Mouse (Mus musculus) adrenal gland, adult 18-20 months (tissue): ENCODE measurements around the gene Mgarp. TPM values are rescaled to one million over a fixed set of nuclear protein-coding genes. Genes with fewer than 3 reads are reported as not detected.
"Not testable (repeated sequence)": the region's sequence is repeated elsewhere in the genome, so short reads cannot be mapped to it uniquely, and the experiment has no call there.

Source experiments
- DNase-seq, 2 experiments: peaks; one replicate each; pipeline ENCODE4 v3.0.0; 2021 to 2022; ENCODE audit warnings: low spot score in 2 of 2
- long read RNA-seq, 2 experiments: library from polyadenylated mRNA; stranded (forward); transcript quantifications; one replicate each; pipeline ENCODE4 v2.0.0; 2021
- total RNA-seq, 2 experiments: library from RNA; stranded (reverse); gene quantifications; 1 replicate in 1 of 2; 2 replicates in 1 of 2; pipeline ENCODE4 v1.2.3; 2021

The Mgarp gene
- 100 to 1,000 TPM; 605 to 839 TPM for total RNA-seq
- long read RNA-seq, experiment 1, transcript Mgarp-202 (4 exons, 1,409 nt): minor isoform, 81 of 662 reads
- long read RNA-seq, experiment 1, transcript Mgarp-201 (4 exons, 1,232 nt): major isoform, 556 of 662 reads
- long read RNA-seq, experiment 1, partial matches to known transcripts: 4 of 662 reads
- long read RNA-seq, experiment 1, other reads (novel, unspliced or antisense): 21 of 662 reads
- long read RNA-seq, experiment 2, transcript Mgarp-202 (4 exons, 1,409 nt): minor isoform, 264 of 2,355 reads
- long read RNA-seq, experiment 2, transcript Mgarp-203 (5 exons, 1,246 nt): minor isoform, 6 of 2,355 reads
- long read RNA-seq, experiment 2, transcript Mgarp-201 (4 exons, 1,232 nt): major isoform, 2,023 of 2,355 reads
- long read RNA-seq, experiment 2, partial matches to known transcripts: 37 of 2,355 reads
- long read RNA-seq, experiment 2, other reads (novel, unspliced or antisense): 25 of 2,355 reads

DNA sequence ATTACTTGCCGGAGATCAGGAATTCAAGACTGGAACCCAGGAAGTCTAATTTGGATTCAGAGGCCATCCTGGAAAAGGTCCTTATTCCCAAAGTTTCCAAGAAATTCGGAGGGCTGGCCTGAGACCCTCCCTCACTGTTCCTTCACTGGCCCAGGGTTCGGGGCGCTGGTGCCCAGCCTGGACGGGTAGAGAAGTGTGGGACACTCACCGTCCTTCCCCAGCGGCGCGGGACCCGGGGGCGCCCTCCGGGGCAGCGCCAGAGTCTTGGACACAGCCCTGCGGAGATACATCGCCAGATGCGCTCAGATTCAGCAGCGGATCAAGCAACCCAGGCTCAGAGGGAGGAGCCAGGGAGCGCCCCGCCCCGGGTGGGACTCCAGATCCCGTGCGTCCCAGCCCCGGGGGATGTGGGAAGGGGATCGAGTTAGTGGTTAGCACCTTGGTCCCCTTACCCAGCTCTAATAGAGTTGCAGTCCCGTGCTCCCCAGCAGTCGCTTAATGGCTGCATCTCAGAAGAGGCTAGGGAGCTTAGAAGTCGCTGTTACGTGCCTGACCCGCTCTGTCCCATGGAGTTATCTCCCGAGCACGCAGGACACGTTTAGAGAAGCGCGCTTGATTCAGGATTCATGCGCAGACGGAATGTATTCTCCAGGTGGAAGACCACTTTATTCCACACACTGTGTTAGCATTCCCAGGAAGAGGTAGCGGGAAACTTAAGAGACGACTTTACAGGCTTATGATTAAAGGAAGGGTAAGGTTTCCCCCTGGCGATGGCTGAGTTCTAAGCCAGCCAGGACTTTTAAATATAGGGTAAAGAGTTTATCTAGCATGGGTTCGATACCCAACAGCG, at the start of gene Mgarp:
TSS of gene Mgarp (minus strand) at position 520 of the 850 bp plus-strand sequence.
- peak; percentile 82 to 91 for DNase-seq

DNA sequence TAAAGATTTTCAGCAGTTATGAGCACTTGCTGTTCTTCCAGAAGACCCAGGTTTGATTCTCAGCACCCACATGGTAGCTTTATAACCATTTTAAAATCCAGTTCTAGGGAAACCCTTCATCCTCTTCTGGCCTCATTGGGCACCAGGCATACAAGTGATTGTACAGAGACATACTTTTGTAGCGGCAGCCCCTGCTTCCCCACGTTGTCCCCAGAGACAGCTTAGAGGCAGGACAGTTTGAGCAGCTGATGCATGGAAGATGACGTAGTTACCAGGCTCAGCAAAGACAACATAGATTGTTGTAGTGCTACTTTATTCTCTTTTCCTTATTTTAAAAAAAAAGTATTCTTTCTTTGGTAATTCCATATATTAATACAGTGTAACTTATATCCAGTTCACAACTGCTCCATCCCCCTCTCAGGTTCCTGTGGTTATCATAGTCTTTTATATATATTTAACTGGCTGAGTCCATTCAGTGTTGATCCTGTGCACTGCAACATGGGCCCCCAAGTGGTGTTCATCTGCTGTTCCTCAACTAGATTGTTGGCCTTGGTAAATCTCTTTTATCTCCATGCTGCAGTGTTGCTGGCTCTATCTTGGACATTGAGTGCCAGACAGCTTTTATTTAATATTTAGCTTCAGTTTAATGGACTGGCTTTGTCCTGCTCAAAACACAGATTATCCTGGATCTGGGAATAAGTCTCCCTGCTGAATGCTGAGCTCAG, 38.5 kb upstream of the Mgarp start:
- no peak for DNase-seq

DNA sequence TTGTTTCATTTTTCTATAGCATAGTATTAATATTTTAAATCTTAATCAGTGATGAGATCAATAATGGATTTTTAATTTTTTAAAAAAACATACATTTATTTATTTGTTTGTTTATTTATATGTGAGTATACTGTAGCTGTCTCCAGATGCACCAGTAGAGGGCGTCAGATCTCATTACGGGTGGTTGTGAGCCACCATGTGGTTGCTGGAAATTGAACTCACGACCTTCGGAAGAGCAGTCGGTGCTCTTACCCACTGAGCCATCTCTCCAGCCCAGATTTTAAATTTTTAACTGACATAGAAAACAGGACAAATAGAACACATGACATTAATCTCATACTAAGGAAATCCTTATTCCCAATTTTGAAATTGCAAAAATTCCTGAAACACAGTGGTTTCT, 37.8 kb upstream of the Mgarp start:
- DNase-seq: not testable (repeated sequence)

DNA sequence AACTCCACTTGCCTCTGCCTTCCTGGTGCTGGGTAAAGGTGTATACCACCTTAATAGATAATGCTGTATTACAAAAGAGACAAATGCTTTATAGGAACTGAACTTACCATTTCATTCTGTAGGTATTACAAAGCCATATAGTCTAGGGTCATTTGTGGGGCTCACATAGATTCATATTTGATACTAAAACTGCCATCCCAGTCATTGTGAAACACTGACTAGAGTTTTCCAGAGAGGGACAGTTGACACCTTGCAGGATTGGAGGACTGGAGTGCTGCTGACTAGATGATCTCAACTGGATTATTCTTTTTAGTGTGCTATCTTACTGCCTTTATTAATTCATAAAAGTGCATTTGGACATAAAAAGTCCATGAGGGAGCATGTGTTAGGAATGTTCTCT, 28.9 kb upstream of the Mgarp start:
- no peak for DNase-seq

DNA sequence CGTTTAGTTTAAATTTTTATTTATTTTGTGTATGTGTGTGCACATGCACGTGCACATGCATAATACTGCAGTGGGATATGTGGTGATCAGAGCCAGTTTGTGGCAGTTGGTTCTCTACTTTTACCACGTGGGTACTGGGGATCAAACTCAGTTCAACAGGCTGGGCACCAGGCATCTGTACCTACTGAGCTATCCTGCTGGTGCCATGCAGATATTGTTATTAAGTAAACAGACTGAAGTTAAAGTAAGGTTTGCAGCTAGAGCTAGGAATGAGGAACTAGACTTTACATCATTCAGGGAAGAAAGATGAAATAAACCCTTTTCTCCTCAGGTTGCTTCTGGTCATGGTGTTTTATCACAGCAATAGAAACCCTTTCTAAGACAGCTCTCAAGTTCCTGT, 25.4 kb upstream of the Mgarp start:
- no peak for DNase-seq

DNA sequence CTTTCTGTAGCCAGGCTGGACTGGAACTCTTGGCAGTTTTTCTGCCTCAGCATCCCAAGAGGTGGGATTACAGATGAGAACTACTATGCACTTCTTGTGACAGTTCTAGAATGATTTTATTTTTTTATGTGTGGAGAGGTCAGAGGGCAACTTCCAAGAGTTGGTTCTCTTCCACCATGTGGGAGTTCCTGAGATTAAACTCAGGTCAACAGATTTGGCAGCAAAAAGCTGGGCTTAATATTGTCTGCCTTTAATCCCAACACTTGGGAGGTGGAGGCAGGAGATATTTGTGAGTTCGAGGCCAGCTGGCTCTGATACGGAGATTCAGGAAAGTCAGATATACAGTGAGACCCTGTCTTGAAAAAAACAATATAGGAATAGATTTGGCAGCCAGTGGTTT, 21.4 kb upstream of the Mgarp start:
- no peak for DNase-seq

DNA sequence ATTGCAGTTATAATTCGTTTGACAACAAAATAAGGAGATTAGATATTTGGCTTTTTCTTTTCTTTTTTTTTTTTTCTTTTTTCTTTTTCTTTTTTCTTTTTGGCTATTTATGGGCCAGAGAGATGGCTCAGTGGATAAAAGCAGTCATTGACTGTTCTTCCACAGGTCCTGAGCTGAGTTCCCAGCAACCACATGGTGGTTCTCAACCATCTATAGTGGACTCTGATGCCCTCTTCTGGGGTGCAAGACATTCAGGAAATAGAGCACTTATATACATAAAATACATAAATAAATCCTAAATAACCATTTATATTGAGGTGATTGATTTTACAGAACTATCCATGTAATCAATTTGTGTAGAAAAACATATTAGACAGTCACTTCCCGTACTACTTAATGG, 20.9 kb upstream of the Mgarp start:
- no peak for DNase-seq

DNA sequence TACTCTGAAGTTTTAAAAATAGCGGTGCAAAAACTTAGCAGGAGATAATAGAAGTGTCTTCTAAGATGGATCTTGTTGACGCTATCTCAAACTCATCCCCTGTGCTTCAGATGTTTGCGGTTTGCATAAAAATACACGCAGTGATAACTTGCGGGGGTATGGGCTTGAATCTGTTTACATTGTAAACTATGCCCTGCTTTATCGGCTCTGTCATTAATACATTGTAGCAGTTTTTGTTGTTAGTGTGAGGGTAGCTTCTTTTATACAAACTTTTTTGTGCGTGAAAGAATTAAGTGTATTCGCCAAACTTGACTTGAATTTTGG, 20.6 kb upstream of the Mgarp start:
- no peak for DNase-seq

DNA sequence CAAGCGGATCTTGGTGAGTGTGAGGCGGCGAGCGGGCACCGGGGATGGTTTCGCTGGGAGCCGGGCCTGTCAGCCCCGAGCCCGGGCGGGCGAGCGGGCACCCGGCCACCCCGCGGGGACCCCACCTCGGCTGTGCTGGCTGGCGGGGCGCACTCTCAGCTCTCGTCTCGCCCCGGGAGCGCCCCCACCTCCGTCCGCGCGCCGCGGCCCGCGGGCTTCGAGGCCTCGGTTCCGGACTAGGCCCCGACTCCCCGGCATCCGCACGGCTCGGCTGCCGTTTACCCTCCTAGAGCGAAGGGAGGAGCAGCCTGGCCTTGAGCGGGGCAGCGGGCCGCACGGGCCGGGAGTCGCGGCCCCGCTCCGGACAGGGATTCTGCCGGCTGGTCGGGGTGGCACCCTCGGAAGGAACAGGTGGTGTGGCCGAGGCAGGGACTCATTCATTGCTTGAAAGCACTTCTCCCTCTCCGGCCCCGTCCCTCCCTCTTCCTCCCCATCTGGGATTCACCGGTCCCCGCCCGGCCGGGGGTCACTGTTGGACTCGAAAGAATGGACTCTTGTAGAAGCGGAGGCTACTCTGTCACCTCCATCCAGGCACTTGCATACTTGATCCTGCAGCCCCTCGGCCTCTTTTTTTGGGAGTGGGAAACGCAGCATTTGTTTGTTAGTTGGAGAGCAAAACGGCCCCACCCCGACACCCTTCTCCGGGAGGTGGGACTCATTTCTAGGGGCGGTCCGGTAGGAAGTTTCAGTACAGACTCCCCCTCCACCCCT, 20.0 kb upstream of the Mgarp start:
- peak; percentile 60 to 64 for DNase-seq

DNA sequence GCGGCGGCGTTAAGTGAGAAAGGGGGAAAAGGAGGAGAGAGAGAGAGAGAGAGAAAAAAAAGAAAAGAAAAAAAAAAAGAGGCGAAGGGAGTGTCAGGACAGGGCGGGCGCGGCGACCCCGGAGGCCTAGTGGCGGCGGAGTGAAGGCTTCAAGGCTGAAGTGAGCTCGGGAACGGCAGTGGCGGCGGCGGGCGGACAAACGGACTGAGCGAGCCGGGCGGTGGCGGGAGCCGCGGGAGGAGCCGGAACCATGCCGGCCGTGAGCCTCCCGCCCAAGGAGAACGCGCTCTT, 19.5 kb upstream of the Mgarp start:
- no peak for DNase-seq

DNA sequence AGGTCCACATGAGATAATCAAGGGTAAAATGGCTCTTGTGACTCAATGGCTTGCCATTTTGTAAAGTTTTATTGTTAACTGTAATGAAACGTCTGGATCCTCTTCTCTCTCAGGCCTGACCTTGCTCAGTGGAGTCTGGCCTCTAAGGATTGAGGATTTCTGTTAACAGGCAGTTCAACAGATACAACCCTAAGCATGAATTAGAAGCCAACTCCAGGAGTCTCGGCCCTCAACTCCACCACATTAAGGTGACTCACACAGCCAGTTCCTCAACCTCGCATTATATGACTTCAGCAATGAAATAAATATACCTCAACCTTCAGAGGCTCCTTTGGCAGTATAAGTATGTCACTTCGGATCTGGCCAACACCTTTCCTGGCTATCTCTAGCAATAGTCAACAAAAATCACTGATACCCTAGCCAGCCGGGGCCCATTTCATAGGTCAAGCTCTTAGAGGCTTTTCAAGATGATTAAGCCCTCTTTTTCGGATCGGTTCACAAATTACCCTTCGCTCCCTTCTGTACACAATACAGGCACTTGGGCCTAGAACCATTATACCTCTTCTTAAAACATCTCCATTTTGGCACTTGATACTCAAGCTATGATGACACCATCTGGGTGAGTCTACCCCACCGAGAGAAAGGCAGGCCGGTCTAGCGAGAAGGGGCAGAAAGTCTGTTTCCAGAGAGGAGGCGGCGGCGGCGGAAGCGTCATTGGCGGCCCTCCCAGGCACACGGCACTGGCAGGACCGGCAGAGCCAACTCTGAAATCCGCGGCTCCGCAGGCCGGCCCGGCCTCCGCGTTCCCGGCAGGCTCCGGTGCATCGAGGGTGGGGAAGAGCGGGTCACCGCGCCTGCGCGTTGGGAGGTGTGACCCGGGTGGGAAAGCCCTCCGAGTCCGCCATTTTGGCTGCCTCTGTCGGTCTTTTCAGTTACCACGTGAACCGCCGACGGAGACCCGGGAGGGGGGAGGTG, 18.8 kb upstream of the Mgarp start, which contains the start of gene Naa15:
TSS of gene Naa15 (plus strand) at position 51 of the 975 bp plus-strand sequence.
- DNase-seq: peak; percentile 94 to 96

DNA sequence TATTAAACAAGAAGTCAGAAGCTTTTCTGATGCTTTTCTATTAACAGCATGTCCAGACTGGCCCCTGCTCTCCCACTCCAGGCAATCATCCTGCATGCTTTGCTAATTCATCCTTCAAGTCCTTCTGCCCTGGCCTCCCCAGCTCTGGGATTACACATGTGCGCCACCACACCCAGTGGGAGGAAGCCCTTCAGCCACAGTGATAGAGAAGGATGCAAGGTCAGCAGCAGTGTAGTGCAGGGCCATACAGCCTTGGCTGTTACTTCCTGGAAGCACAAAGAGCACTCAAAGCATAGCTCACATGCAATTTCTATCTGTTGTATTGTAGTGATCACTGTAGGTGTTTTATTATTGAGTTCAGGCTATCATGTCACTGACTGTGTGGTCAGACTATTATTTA, 16.7 kb upstream of the Mgarp start:
- DNase-seq: no peak

DNA sequence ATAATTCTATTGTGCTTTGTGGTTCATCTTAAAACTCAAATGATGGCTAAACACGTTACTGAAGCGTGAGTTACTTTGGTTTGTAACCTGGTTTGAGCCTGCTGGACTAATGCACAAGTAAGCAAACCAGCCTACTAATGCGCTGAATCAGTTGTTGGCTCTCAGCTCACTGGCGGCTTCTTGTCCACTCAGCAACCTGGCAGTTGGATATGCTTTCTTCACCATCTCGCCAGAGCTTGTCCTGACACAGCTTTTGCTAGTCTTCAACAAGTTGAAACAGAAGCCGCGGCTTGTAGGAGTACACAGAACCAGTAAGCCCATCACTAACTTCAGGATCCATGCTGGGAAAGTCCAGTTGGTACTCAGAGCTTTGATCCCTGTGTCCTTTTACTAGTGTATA, 15.9 kb upstream of the Mgarp start:
- no peak for DNase-seq

DNA sequence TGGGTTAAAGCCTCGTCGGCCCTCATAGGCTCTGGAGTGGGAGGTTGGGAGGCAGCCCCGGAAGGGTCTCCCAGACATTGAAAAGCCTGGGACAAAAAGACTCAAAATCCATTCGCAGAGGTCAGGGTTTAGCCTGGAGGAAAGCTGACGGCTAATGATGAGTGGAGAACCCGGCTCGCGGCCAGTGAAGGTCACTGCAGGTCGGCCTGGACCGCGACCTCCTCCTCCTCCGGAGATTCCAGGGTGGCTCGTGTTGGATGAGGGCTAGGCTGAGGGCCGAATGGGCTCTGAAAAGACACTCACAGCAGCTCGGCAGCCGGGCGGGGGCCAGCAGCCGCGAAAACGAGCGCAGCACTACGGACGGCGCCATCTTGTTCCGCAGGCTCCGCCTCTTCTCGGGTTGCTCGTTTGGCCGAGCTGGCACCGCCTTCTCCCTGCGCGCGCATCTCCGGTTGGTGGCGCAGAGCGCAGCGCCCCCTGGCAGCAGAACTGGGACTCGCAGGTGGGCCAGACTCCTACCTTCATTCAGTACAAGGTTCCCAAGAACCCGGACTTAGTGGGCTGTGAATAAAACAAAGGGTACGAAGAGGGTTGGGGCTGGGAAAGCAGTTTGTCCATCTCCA, 12.1 kb upstream of the Mgarp start, which contains the start of gene Ndufc1:
TSS of gene Ndufc1 (minus strand) at position 428 of the 623 bp plus-strand sequence.
- DNase-seq: peak; percentile 99 to 100

DNA sequence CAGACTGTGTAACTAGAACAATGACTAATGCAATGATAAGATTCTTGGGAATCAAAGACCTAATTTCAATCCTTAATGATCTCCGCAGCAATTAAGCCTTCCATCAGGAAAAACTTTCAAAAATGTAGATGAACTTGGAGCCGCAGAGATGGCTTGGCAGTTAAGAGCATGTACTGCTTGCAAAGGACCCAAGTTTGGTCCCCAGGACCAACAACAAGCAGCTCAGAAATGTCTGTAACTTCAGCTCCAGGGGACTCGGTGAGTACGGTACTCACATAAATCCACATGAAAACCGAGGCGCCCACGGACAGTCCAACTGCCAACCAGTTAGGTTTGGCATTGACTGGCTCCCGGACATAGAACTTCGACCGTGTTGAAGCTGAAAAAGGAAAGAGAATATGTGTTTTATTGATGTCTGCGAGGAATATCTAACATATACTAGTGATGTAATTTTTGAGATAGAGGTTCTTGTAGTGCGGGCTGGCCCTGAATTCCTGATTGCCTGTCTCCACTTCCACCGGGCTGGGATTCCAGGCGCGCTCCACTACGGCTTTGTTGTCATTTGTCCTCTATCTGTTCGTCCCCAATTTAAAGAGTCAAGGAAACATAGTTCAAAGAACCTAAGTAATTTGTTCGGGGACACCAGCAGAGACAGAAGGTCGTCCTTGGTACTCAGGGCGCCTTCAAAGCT, 11.5 kb upstream of the Mgarp start:
- no peak for DNase-seq

DNA sequence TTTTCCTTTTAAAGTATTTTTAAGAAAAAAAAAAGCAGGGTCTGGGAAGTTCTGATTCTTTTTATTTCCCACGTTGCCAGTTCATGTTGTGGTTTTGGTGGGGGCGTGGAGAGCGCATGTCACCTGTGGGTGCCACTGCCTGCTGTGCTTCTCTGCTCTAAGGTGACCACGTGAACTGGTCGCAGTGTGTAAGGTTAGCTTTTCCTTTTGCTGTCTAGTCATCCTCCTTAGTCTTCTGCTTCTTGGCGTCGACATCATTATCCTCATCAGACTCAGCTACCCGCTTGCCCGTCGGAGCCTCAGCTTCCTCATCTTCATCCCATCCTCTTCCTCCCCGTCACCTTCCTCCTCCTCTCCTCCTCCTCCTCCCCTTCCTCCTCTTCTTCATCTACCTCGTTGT, 6.1 kb upstream of the Mgarp start:
- no peak for DNase-seq

DNA sequence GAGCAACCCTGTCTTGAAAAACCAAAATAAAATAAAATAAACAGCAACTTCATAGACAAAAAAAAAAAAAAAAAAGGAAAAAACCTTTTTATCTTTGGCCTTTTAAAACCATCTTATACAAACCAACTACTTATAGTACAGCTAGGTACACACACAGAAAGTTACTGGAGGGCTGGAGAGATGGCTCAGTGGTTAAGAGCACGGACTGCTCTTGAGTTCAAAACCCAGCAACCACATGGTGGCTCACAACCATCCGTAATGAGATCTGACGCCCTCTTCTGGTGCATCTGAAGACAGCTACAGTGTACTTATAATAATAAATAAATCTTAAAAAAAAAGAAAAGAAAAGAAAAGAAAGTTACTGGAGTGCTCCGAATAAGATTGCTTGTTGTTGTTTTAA, 5.5 kb upstream of the Mgarp start:
- DNase-seq: not testable (repeated sequence)

DNA sequence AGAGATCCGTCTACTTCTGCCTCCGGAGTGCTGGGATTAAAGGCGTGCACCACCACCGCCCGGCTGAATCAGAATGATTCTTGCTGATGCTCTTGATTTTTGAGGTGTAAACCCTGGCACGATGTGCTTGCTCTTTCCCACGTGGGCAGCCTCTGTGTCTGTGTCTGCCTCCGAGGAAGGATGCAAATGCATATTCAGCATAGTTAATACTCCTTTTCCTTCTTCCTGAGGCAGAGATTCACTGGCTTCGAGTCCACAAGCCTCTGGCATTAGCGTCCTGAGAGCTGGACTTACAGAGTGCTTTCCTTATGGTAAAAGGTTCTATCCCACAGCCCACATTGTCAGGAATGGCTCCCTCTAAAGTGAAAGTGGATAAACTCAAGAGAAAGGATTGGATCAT, 4.1 kb upstream of the Mgarp start:
- no peak for DNase-seq

DNA sequence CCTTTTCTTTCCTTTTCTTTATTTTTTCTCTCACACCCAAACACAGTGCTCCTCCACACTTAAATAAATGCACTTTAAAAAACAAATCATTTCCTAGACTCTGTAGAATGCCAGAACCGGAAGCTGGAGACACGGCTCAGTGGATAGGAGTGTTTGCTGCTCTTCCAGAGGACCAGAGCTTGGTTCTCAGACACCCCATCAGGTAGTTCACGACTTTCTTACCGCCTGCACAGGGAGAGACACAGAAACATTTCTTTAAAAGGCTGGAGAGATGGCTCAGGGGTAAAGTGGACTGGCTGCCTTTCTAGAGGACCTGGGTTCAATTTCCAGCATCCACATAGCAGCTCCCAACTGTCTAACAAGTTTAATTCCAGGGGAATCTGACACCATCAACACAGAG, 3.0 kb upstream of the Mgarp start:
- DNase-seq: no peak
